Mouse (Mus musculus): Measurements from ENCODE around the gene Bap1. TPM values are rescaled to one million over a fixed set of nuclear protein-coding genes. Genes with fewer than 3 reads are reported as not detected.

Gene Bap1
- total RNA-seq, 2 experiments from 2014 or later, result 4.0 to 32.1 TPM

DNA sequence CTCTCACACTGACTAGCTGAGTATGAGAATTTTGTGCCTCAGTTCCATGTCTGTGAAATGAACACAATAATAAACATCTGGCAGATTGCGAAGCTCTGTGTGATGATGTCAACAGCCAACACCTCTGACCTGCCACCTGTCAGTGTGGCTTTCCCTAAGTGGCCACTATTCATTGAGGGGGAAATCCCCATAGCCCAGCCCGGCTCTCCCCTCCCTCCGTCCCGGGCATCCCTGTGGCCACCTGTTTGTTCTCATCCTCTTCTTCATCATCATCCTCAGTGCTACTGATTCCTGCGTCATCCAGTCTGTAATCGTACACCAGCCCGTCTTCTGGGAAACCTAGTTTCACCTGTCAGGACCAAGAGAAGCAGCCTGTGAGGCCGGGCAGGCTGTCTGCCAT lies 34.5 kb downstream of the Bap1 start:
- no peak for ATAC-seq (replicated peaks; ENCODE audit: low FRiP score, poor library complexity, severe bottlenecking)

Other genes with a start within 250 kb of the Bap1 start
- 64.6 and 77.6 TPM in 2 replicates for gene Spcs1, start 249.8 kb upstream of the Bap1 start, total RNA-seq (2015; ENCODE audit: low replicate concordance)
- 28.6 and 29.4 TPM in 2 replicates for gene Spcs1, start 249.8 kb upstream of the Bap1 start, total RNA-seq (2017; ENCODE audit: low replicate concordance)
- 69.4 and 75.4 TPM in 2 replicates for gene Pbrm1, start 232.3 kb upstream of the Bap1 start, total RNA-seq (2015; ENCODE audit: low replicate concordance)
- 84.8 and 100 TPM in 2 replicates for gene Pbrm1, start 232.3 kb upstream of the Bap1 start, total RNA-seq (2017; ENCODE audit: low replicate concordance)
- gene Gnl3, start 232.3 kb upstream of the Bap1 start, total RNA-seq (2015; ENCODE audit: low replicate concordance), result 55.4 and 66.3 TPM in 2 replicates
- gene Gnl3, start 232.3 kb upstream of the Bap1 start, total RNA-seq (2017; ENCODE audit: low replicate concordance), result 42.4 and 45.2 TPM in 2 replicates
- 22.8 and 30.9 TPM in 2 replicates for gene Smim4, start 122.5 kb upstream of the Bap1 start, total RNA-seq (2015; ENCODE audit: low replicate concordance)
- gene Smim4, start 122.5 kb upstream of the Bap1 start, total RNA-seq (2017; ENCODE audit: low replicate concordance), result 14.7 and 16.2 TPM in 2 replicates
- 12.3 and 18.4 TPM in 2 replicates for gene Nt5dc2, start 120.4 kb upstream of the Bap1 start, total RNA-seq (2015; ENCODE audit: low replicate concordance)
- 5.0 and 30.4 TPM in 2 replicates for gene Nt5dc2, start 120.4 kb upstream of the Bap1 start, total RNA-seq (2017; ENCODE audit: low replicate concordance)
- not detected in 2 replicates for gene Stab1, start 82.8 kb upstream of the Bap1 start, total RNA-seq (2015; ENCODE audit: low replicate concordance)
- gene Stab1, start 82.8 kb upstream of the Bap1 start, total RNA-seq (2017; ENCODE audit: low replicate concordance), result 0.70 TPM in 1 of 2 replicates, not detected in the other
- not detected in 2 replicates for gene Tnnc1, start 43.1 kb upstream of the Bap1 start, total RNA-seq (2015; ENCODE audit: low replicate concordance)
- gene Tnnc1, start 43.1 kb upstream of the Bap1 start, total RNA-seq (2017; ENCODE audit: low replicate concordance), result not detected in 2 replicates
- gene Nisch, start 34.5 kb upstream of the Bap1 start, total RNA-seq (2015; ENCODE audit: low replicate concordance), result 30.2 and 34.1 TPM in 2 replicates
- gene Nisch, start 34.5 kb upstream of the Bap1 start, total RNA-seq (2017; ENCODE audit: low replicate concordance), result 19.5 and 21.8 TPM in 2 replicates
- not detected in 2 replicates for gene Sema3g, start 33.6 kb upstream of the Bap1 start, total RNA-seq (2015; ENCODE audit: low replicate concordance)
- gene Sema3g, start 33.6 kb upstream of the Bap1 start, total RNA-seq (2017; ENCODE audit: low replicate concordance), result not detected in 2 replicates
- 4.8 and 11.5 TPM in 2 replicates for gene Phf7, start 133 bp upstream of the Bap1 start, total RNA-seq (2015; ENCODE audit: low replicate concordance)
- 2.5 and 4.8 TPM in 2 replicates for gene Phf7, start 133 bp upstream of the Bap1 start, total RNA-seq (2017; ENCODE audit: low replicate concordance)
- gene Dnah1, start 72.4 kb downstream of the Bap1 start, total RNA-seq (2015; ENCODE audit: low replicate concordance), result not detected in 2 replicates
- under 0.01 TPM in 1 of 2 replicates, not detected in the other for gene Dnah1, start 72.4 kb downstream of the Bap1 start, total RNA-seq (2017; ENCODE audit: low replicate concordance)
- gene Capn7, start 85.2 kb downstream of the Bap1 start, total RNA-seq (2015; ENCODE audit: low replicate concordance), result 10.0 and 17.3 TPM in 2 replicates
- 13.0 and 17.7 TPM in 2 replicates for gene Capn7, start 85.2 kb downstream of the Bap1 start, total RNA-seq (2017; ENCODE audit: low replicate concordance)
- 8.5 and 15.3 TPM in 2 replicates for gene Sh3bp5, start 184.6 kb downstream of the Bap1 start, total RNA-seq (2015; ENCODE audit: low replicate concordance)
- gene Sh3bp5, start 184.6 kb downstream of the Bap1 start, total RNA-seq (2017; ENCODE audit: low replicate concordance), result 8.1 and 11.1 TPM in 2 replicates
- 10.4 and 13.0 TPM in 2 replicates for gene Eaf1, start 242.9 kb downstream of the Bap1 start, total RNA-seq (2015; ENCODE audit: low replicate concordance)
- 8.2 and 12.0 TPM in 2 replicates for gene Eaf1, start 242.9 kb downstream of the Bap1 start, total RNA-seq (2017; ENCODE audit: low replicate concordance)
- gene Mettl6, start 243.6 kb downstream of the Bap1 start, total RNA-seq (2015; ENCODE audit: low replicate concordance), result 10.2 and 13.8 TPM in 2 replicates
- gene Mettl6, start 243.6 kb downstream of the Bap1 start, total RNA-seq (2017; ENCODE audit: low replicate concordance), result 24.1 and 33.0 TPM in 2 replicates

Measured in erythroblast, adult 5-6 weeks (primary cell).